Mouse (Mus musculus) MEL (cell line): ENCODE results near the gene Rnf185. TPM values are rescaled to one million over a fixed set of nuclear protein-coding genes. Genes with fewer than 3 reads are reported as not detected.

ENCODE experiments used
- DNase-seq: peaks from one replicate; pipeline ENCODE4 v3.0.0; 2011; ENCODE audit warnings: low read depth, low spot score
- H3K27ac ChIP-seq: 2 replicates; pipeline ENCODE4 v1.5.1; 2012; ENCODE audit warnings: low read depth, mild to moderate bottlenecking, control low read depth, low read length, moderate library complexity; ENCODE audit not compliant: control insufficient read depth
- H3K27me3 ChIP-seq, 2 experiments: fragments of 150-350 bp in 1 of 2; sonication (generic) in 1 of 2; 2 replicates each; pipeline ENCODE4 v1.6.1; 2012; ENCODE audit warnings: low read length in 2 of 2, mild to moderate bottlenecking in 2 of 2, improper control_type of control experiment in 1 of 2, moderate library complexity in 1 of 2; ENCODE audit not compliant: insufficient read depth in 2 of 2, control insufficient read depth in 1 of 2
- H3K36me3 ChIP-seq, 2 experiments: 2 replicates each; pipeline ENCODE4 v1.6.1; 2012 to 2014; ENCODE audit warnings: low read length in 2 of 2, improper control_type of control experiment in 1 of 2, inconsistent platforms in 1 of 2, mild to moderate bottlenecking in 1 of 2; ENCODE audit not compliant: insufficient read depth in 2 of 2, control insufficient read depth in 1 of 2
- H3K4me1 ChIP-seq, 2 experiments: fragments of 150-350 bp in 1 of 2; sonication (generic) in 1 of 2; 2 replicates each; pipeline ENCODE4 v1.6.1; 2012; ENCODE audit warnings: low read length in 2 of 2, improper control_type of control experiment in 1 of 2, mild to moderate bottlenecking in 1 of 2; ENCODE audit not compliant: insufficient read depth in 2 of 2, control insufficient read depth in 1 of 2
- H3K4me3 ChIP-seq, 2 experiments: fragments of 150-350 bp in 1 of 2; sonication (generic) in 1 of 2; 2 replicates each; pipeline ENCODE4 v1.5.1; 2012; ENCODE audit warnings: low read depth in 2 of 2, low read length in 2 of 2, mild to moderate bottlenecking in 2 of 2, moderate library complexity in 2 of 2, control low read depth in 1 of 2, improper control_type of control experiment in 1 of 2; ENCODE audit not compliant: control insufficient read depth in 1 of 2, insufficient read depth in 1 of 2
- H3K79me2 ChIP-seq: 2 replicates; pipeline ENCODE4 v1.6.1; 2012; ENCODE audit warnings: mild to moderate bottlenecking, low read length, moderate library complexity; ENCODE audit not compliant: control insufficient read depth, poor library complexity, insufficient read depth
- H3K9ac ChIP-seq: 2 replicates; pipeline ENCODE4 v1.6.1; 2012; ENCODE audit warnings: low read depth, mild to moderate bottlenecking, control low read depth, low read length, moderate library complexity; ENCODE audit not compliant: control insufficient read depth, poor library complexity, severe bottlenecking
- H3K9me3 ChIP-seq: fragments of 150-350 bp; sonication (generic); replicated peaks from 2 replicates; pipeline ENCODE4 v1.6.1; 2012; ENCODE audit warnings: mild to moderate bottlenecking, low read length, improper control_type of control experiment, moderate library complexity; ENCODE audit not compliant: insufficient read depth
- CHD1 ChIP-seq: IDR thresholded peaks from 2 replicates; pipeline ENCODE4 v1.6.1; 2012; ENCODE audit warnings: low read depth, mild to moderate bottlenecking, inconsistent platforms, low read length, improper control_type of control experiment
- CTCF ChIP-seq, 3 experiments: IDR thresholded peaks in 2 of 3; conservative IDR thresholded peaks in 1 of 3; 2 replicates each; pipeline ENCODE4 v1.5.1; 2011 to 2012; ENCODE audit warnings: low read length in 3 of 3, low read depth in 2 of 3, mild to moderate bottlenecking in 2 of 3, improper control_type of control experiment in 1 of 3, inconsistent platforms in 1 of 3, mixed read lengths in 1 of 3, moderate library complexity in 1 of 3; ENCODE audit not compliant: control insufficient read depth in 1 of 3, insufficient read depth in 1 of 3, poor library complexity in 1 of 3, severe bottlenecking in 1 of 3
- ELF1 ChIP-seq: IDR thresholded peaks from 2 replicates; pipeline ENCODE4 v1.6.1; 2014; ENCODE audit warnings: low read depth, mild to moderate bottlenecking, inconsistent platforms, low read length, improper control_type of control experiment, moderate library complexity
- EP300 ChIP-seq, 2 experiments: IDR thresholded peaks; 2 replicates each; pipeline ENCODE4 v1.6.1; 2011; ENCODE audit warnings: improper control_type of control experiment in 2 of 2, low read length in 2 of 2, low read depth in 1 of 2, mild to moderate bottlenecking in 1 of 2
- GATA1 ChIP-seq: IDR thresholded peaks from 2 replicates; pipeline ENCODE4 v1.6.1; 2011; ENCODE audit warnings: low read depth, low read length, improper control_type of control experiment
- HCFC1 ChIP-seq: IDR thresholded peaks from 2 replicates; pipeline ENCODE4 v1.6.1; 2012; ENCODE audit warnings: low read depth, mild to moderate bottlenecking, inconsistent platforms, low read length, improper control_type of control experiment, moderate library complexity
- KAT2A ChIP-seq: conservative IDR thresholded peaks from 2 replicates; pipeline ENCODE4 v1.6.1; 2012; ENCODE audit warnings: low read depth, low read length, improper control_type of control experiment, inconsistent platforms
- MAFK ChIP-seq: IDR thresholded peaks from 2 replicates; pipeline ENCODE4 v1.6.1; 2011; ENCODE audit warnings: low read depth, mild to moderate bottlenecking, low read length, improper control_type of control experiment, borderline replicate concordance
- MAX ChIP-seq: IDR thresholded peaks from 2 replicates; pipeline ENCODE4 v1.6.1; 2011; ENCODE audit warnings: low read length, improper control_type of control experiment
- MEF2A ChIP-seq: IDR thresholded peaks from 2 replicates; pipeline ENCODE4 v1.6.1; 2014; ENCODE audit warnings: low read depth, mild to moderate bottlenecking, inconsistent platforms, low read length, improper control_type of control experiment; ENCODE audit not compliant: poor library complexity, insufficient replicate concordance, severe bottlenecking; ENCODE audit errors: extremely low read depth
- MXI1 ChIP-seq: IDR thresholded peaks from 2 replicates; pipeline ENCODE4 v1.6.1; 2011; ENCODE audit warnings: mild to moderate bottlenecking, low read depth, low read length, improper control_type of control experiment
- MYB ChIP-seq: IDR thresholded peaks from 2 replicates; pipeline ENCODE4 v1.6.1; 2011; ENCODE audit warnings: mild to moderate bottlenecking, low read depth, low read length, improper control_type of control experiment
- MYC ChIP-seq: IDR thresholded peaks from 2 replicates; pipeline ENCODE4 v1.6.1; 2011; ENCODE audit warnings: low read depth, mild to moderate bottlenecking, low read length, improper control_type of control experiment, moderate library complexity
- NRF1 ChIP-seq: IDR thresholded peaks from 2 replicates; pipeline ENCODE4 v1.6.1; 2014; ENCODE audit warnings: low read depth, mild to moderate bottlenecking, inconsistent platforms, low read length, improper control_type of control experiment, moderate library complexity; ENCODE audit not compliant: poor library complexity, insufficient read depth, severe bottlenecking
- POLR2AphosphoS5 ChIP-seq: IDR thresholded peaks from 2 replicates; pipeline ENCODE4 v1.6.1; 2012; ENCODE audit warnings: low read depth, borderline replicate concordance, mild to moderate bottlenecking, inconsistent platforms, low read length, moderate library complexity, mixed read lengths
- RAD21 ChIP-seq: IDR thresholded peaks from 2 replicates; pipeline ENCODE4 v1.6.1; 2011; ENCODE audit warnings: mild to moderate bottlenecking, low read depth, low read length, improper control_type of control experiment
- RCOR1 ChIP-seq: IDR thresholded peaks from 2 replicates; pipeline ENCODE4 v1.6.1; 2012; ENCODE audit warnings: low read depth, mild to moderate bottlenecking, inconsistent platforms, low read length, improper control_type of control experiment
- SIN3A ChIP-seq: IDR thresholded peaks from 2 replicates; pipeline ENCODE4 v1.6.1; 2012; ENCODE audit warnings: low read length, improper control_type of control experiment, inconsistent platforms
- SMC3 ChIP-seq: IDR thresholded peaks from 2 replicates; pipeline ENCODE4 v1.6.1; 2011; ENCODE audit warnings: low read depth, low read length, improper control_type of control experiment
- TAL1 ChIP-seq: IDR thresholded peaks from 2 replicates; pipeline ENCODE4 v1.6.1; 2012; ENCODE audit warnings: mild to moderate bottlenecking, inconsistent platforms, low read length, moderate library complexity, mixed read lengths
- TBP ChIP-seq: IDR thresholded peaks from 2 replicates; pipeline ENCODE4 v1.8.0; 2011; ENCODE audit warnings: low read depth, low read length, improper control_type of control experiment
- USF1 ChIP-seq: IDR thresholded peaks from 2 replicates; pipeline ENCODE4 v1.6.1; 2014; ENCODE audit warnings: low read depth, mild to moderate bottlenecking, inconsistent platforms, low read length, improper control_type of control experiment, moderate library complexity
- USF2 ChIP-seq, 2 experiments: IDR thresholded peaks; 2 replicates each; pipeline ENCODE4 v1.6.1; 2011 to 2012; ENCODE audit warnings: improper control_type of control experiment in 2 of 2, low read length in 2 of 2, borderline replicate concordance in 1 of 2, inconsistent platforms in 1 of 2, low read depth in 1 of 2, mild to moderate bottlenecking in 1 of 2; ENCODE audit not compliant: insufficient read depth in 1 of 2
- ZKSCAN1 ChIP-seq: IDR thresholded peaks from 2 replicates; pipeline ENCODE4 v1.6.1; 2012; ENCODE audit warnings: low read depth, mild to moderate bottlenecking, inconsistent platforms, low read length, improper control_type of control experiment, moderate library complexity
- ZMIZ1 ChIP-seq: IDR thresholded peaks from 2 replicates; pipeline ENCODE4 v1.6.1; 2012; ENCODE audit warnings: low read depth, mild to moderate bottlenecking, inconsistent platforms, low read length, improper control_type of control experiment, moderate library complexity
- ZNF384 ChIP-seq: IDR thresholded peaks from 2 replicates; pipeline ENCODE4 v1.6.1; 2012; ENCODE audit warnings: low read depth, mild to moderate bottlenecking, inconsistent platforms, low read length, improper control_type of control experiment
- polyA plus RNA-seq, 2 experiments: library from polyadenylated mRNA; stranded (reverse) in 1 of 2; unstranded in 1 of 2; fragments of >175 nt in 1 of 2; fragments of >200 nt in 1 of 2; gene quantifications; 2 replicates each; pipeline versions ENCODE4 v1.2.1 to v1.2.4; 2012; ENCODE audit warnings: low replicate concordance in 2 of 2, low read depth in 1 of 2; ENCODE audit not compliant: insufficient read length in 2 of 2, insufficient read depth in 1 of 2, missing spikeins in 1 of 2
- total RNA-seq: library from RNA; depleted of rRNA; stranded (reverse); fragments of 300-350 nt; gene quantifications from 2 replicates; pipeline ENCODE4 v1.2.3, GENCODE M21; 2012

Rnf185 gene
- total and polyA plus RNA-seq, 3 experiments: 9.9 to 13.8 TPM; not detected in 1

DNA sequence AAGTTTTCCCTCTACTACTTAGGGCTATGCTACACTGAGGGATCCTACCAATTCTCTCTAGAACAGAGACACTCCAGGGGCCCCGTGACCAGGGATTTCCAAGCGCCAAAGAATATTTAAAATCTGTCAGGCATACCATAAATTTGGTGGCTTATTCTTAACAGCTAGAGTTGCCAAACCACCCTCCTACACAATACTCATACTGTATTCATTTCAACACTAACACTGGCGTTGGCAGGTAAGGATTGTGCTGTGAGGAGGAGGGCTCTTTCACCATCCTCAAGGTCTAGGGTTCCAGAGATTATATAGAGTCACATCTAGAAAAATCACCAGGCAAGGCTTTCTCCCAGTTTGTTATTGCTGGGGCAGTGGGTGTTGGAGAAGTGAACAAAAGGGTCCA, 35.8 kb downstream of the Rnf185 start:
- Histone ChIP-seq H3K4me3 (no peak overlapping the region), H3K9me3 (no peaks in the 10 kb centered on the region), H3K36me3 (peaks cover 0 to 9% of the 10 kb centered on the region in 2 experiments; a peak in 3 of 4 replicates), H3K9ac (no peak overlapping the region), H3K27ac (no peak overlapping the region), H3K27me3 (no peaks in the 10 kb centered on the region), H3K79me2 (no peaks in the 10 kb centered on the region), H3K4me1 (no peaks in the 10 kb centered on the region)
- DNase-seq: no peak
- TF ChIP-seq KAT2A (no peak), HCFC1 (no peak), RCOR1 (no peak), ZNF384 (no peak), SIN3A (no peak), SMC3 (no peak), ZKSCAN1 (no peak), ZMIZ1 (no peak), TBP (no peak), GATA1 (no peak), ELF1 (no peak), EP300 (IDR thresholded peaks at IDR 0.05; ENCODE audit: low read depth in 1 of 2, low read length in 2 of 2) (no peak), USF2 (IDR thresholded peaks at IDR 0.05; ENCODE audit: borderline replicate concordance in 1 of 2, insufficient read depth in 1 of 2, low read depth in 1 of 2, low read length in 2 of 2) (no peak), MYB (no peak), MEF2A (no peak), RAD21 (no peak), TAL1 (no peak), MXI1 (no peak)

DNA sequence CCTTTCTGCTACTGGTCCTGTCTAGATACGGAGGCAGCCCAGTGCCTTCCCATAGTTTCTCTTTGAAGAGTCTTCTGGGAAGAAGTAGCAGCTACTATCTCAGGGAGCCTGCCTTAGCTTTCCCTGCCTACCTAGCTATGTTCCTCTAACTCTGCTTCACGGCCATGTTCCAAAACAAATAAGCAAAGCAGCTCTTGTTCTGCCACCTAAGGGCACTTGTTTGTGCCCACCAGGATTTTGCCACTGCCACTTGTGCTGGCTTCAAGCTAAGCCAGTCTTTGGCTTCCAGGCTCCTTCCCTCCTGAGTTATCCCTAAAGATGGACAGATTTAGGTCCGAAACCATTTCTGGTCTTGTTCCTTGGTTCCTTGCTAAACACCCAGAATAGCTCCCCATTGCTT, 40.1 kb downstream of the Rnf185 start:
- H3K4me3 ChIP-seq: no peak overlapping the region
- H3K36me3 ChIP-seq: peaks cover 5 to 10% of the 10 kb centered on the region in 2 experiments; a peak in 3 of 4 replicates
- peaks cover 0 to 10% of the 10 kb centered on the region in 2 experiments; a peak in 2 of 4 replicates for H3K4me1 ChIP-seq
- no peaks in the 10 kb centered on the region for H3K9me3 ChIP-seq
- DNase-seq: no peak
- TF ChIP-seq MYB (no peak), MYC (no peak), RAD21 (no peak), MAFK (no peak), NRF1 (no peak), RCOR1 (no peak), POLR2AphosphoS5 (no peak), CTCF (IDR thresholded peaks at IDR 0.05 in 2 of 3, conservative IDR thresholded peaks at IDR 0.05 in 1 of 3; ENCODE audit: control insufficient read depth in 1 of 3, insufficient read depth in 1 of 3, low read depth in 2 of 3, low read length in 3 of 3, poor library complexity in 1 of 3, severe bottlenecking in 1 of 3) (no peak), SIN3A (no peak), USF1 (no peak), SMC3 (no peak), MAX (no peak), CHD1 (no peak)
- H3K9ac ChIP-seq: no peak overlapping the region
- no peaks in the 10 kb centered on the region for H3K27me3 ChIP-seq
- peaks cover 17% of the 10 kb centered on the region for H3K79me2 ChIP-seq
- H3K27ac ChIP-seq: no peak overlapping the region
